Mouse (Mus musculus) heart, postnatal 36 days (tissue): ENCODE data around the gene Wfdc13. TPM values are rescaled to one million over a fixed set of nuclear protein-coding genes. Genes with fewer than 3 reads are reported as not detected.

Experiments used
- DNase-seq, 2 experiments: peaks; one replicate each; pipeline ENCODE4 v3.0.0; 2021 to 2022
- intact Hi-C: fragments of 180-260 bp; cut with DNase I; formaldehyde crosslinking; loops from one replicate; pipeline ENCODE4 v1.15.1; 2025
- total RNA-seq, 2 experiments: library from RNA; stranded (reverse); gene quantifications; 2 replicates each; pipeline ENCODE4 v1.2.3; 2021

Gene Wfdc13
- not detected for total RNA-seq

DNA sequence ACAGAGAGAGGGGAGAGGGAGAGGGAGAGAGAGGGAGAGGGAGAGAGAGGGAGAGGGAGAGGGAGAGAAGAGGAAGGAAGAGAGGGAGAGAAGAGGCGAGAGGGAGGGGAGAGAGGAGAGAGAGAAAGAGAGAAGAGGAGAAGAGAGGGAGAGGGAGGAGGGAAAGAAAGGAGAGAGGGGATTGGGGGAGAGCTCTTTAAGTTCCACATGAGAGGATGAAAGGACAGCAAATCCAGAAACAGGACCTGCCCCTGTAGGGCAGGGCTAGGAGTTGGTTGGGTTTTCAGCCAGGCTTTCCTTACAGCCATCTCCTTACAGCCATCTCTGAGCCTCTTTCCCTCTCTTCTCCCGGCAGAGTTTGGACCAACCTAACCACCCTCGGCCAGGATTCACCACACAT, at the start of gene Wfdc13:
Gene Wfdc13 (plus strand): TSS at position 301 of the 400 bp plus-strand sequence.
- DNase-seq: no peak
- intact Hi-C loops: loop anchor here (5.0 kb wide), 2 partner anchors 42 to 112 kb away; no protein-coding TSS in a partner anchor

DNA sequence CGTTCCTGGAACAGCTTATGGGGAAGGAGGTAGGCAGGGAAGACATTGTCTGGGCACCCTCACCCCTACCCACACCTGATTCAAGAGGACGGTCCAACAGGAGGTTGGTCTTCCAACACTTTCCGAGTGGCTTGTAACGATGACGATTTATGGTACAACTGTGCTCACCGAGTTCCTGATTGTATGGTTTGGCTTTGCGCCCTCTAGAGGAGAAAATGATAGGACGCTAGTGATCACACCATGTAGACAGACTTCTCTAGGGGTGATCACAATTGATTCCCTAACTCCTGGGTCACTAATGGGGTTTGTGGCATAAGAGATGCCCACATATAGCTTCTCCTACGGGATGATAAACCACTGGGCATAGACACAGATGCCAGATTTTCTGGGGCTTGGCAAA, 49.6 kb upstream of the Wfdc13 start:
- intact Hi-C loops: no loop called here
- DNase-seq: no peak

DNA sequence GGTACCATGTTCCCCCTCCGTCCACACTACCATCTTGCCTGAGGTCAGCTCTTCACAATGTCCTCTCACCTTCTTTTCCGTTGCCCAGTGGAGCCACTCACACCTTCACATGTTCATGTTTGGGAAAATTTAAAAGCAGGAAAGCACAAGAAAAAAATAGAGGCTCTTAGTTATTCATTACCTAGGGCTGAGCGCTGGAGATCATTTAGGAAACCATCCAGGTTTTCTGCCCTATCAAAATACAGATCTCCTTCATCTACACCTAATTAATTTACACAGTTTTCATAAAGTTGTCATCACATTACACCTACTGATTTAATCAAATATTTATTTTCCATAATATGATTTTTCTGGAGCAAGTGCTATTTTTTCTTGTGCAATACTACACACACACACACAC, 46.2 kb upstream of the Wfdc13 start, which contains the start of gene Wfdc16:
Gene Wfdc16 (minus strand): TSS at position 101 of the 400 bp plus-strand sequence.
- no peak for DNase-seq
- intact Hi-C loops: no loop called here

DNA sequence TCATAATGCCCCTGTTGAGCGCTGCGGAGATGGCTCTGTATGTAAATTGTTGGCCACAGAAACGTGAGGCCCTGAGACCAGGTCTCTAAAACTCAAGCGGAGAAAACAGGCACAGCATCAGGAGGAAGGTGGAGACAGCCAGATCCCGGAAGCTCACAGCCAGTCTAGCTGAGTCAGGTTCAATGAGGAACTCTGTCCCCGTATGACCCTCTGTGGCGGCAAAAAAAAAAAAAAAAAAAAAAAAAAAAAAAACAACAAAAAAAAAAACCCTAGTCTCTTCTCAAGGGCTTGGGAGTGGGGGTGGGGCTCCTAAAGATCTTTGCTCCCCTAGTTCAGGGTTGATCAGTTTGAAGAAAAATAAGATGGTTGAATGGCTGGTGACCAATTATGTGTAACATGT, 43.8 kb upstream of the Wfdc13 start:
- intact Hi-C loops: no loop called here
- no peak for DNase-seq

DNA sequence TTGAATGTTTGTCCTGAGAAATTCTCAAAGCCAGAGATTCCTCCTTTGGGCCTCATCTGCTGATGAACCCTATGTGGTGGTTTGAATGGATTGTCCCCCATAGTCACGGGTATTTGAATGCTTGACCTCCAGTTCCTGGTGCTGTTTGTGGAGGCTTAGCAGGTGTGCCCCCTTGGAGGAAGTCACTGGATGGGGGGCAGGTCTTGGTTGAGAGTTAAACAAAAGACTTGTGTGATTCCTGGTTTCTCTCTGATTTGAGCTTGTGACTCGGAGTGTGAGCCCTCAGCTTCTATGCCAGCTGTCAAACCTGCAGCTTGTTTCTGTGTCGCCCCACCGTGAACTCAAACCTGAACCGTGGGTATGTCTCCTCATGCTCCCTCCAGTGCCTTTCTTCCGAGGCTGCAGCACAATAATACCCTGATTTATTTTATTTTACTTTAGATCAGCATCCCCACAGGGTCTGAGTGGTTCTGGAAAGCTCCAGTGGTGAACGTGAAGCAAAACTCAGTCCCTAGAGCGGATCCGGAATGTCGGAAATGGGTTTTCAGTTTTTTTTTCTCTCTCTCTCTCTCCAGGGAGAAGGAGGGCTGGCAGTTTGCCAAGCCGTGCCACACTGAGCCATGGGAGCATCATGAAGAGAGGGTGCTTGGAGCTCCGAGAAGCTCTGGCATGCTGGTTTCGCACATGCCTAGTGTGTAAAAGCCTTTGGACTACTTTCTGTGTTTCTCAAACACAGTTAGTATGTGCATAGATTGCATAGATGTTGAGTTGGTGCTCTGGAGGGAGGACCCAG, 42.8 kb upstream of the Wfdc13 start:
- intact Hi-C loops: no loop called here
- no peak for DNase-seq

DNA sequence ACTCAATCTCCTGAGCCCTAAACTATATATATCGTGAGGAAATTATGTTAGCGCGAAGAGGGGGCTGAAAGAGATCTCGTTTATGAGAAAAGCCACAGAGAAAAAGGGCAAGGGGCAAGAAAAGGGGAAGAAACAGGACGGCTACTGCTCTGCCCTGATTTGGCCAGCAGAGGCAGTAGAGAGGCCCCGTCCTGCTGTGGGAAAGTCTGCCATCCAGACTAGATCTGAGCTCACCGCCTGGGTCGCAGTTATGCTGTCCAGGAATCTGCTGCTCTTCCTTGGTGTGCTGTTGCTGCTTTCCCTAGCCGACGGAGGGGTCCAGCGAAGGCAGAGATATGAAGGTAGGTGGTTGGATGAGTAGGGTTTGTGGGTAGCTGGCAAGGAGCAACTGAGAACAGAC, 29.0 kb upstream of the Wfdc13 start, which contains the start of gene Wfdc10:
Gene Wfdc10 (plus strand): TSS at position 189 of the 400 bp plus-strand sequence.
- intact Hi-C loops: no loop called here
- peak; percentile 15 to 48 for DNase-seq

DNA sequence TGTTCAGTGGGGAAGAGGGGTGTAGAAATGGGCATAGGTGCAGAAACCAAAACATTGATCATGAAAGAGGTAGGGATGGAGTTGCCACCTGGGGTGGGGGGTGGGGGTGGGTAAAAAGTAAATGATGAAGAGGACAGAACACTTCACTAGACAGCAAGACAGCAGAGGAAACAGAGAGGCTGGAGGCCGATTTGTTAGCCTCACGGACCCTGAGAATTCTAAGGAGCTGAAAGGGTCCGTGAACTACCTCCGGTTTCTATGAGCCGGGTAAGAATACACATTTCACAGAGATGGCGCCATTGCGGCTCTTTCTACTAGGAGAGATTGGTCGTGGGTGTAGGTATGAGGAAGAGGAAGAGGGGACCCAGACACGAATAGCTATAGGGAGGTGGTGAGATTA, 28.4 kb upstream of the Wfdc13 start, which contains the start of gene Wfdc9:
Gene Wfdc9 (minus strand): TSS at position 101 of the 400 bp plus-strand sequence.
- DNase-seq: no peak
- intact Hi-C loops: no loop called here

DNA sequence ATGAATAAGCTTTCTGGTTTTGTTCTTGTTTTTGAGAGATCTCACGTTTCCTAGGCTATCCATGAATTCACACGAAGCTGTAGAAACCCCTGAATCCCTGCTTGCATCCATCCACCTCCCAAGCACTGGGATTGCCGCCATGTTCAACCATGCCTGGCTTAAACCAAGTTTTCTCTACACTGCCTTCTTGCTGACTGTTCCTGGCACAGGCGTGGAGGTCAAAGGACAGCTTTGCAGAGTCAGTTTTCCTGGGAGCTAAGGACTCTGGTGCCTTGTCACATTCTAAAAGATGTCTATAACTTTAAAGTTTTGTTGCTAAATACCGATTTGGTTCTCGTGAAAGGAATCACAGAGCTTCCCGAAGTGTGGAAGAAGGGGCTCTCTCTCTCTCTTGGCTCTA, 20.1 kb upstream of the Wfdc13 start:
- intact Hi-C loops: no loop called here
- no peak for DNase-seq

DNA sequence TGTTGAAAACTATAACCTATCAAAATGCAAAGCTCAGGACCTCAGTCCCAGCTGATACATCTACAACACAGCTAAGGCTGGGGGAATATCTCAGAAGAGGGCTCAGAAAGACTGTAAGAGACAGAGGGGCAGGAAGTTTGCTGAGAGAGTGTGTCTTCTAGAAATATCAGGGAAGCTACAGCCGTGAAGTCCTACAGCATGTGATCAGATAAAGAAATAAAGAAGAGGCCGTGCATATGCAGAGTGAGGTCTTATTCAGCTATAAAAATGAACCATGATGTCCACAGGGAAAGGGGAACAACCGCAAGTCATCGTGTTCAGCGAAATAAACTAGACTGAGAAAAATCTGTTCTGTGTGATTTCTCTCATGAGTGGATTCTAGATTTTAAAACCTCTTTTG, 14.6 kb upstream of the Wfdc13 start:
- DNase-seq: no peak
- intact Hi-C loops: no loop called here

DNA sequence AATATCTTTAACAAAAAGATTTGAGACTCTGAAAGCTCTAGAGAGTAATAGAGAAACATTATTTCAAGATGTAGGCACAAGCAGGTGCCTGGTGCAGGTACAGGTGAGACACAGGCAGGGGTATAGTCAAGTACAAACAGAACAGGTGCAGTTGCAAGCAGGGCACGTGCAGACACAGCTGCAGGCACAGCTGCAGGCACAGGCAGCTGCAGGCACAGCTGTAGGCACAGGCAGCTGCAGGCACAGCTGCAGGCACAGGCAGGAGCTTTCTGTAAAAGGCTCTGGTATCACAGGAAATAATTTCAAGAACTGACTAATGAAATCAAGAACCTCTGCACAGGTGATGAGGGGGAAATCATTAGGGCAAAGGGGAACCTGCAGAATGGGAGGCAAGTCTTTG, 14.0 kb upstream of the Wfdc13 start:
- intact Hi-C loops: no loop called here
- DNase-seq: no peak

DNA sequence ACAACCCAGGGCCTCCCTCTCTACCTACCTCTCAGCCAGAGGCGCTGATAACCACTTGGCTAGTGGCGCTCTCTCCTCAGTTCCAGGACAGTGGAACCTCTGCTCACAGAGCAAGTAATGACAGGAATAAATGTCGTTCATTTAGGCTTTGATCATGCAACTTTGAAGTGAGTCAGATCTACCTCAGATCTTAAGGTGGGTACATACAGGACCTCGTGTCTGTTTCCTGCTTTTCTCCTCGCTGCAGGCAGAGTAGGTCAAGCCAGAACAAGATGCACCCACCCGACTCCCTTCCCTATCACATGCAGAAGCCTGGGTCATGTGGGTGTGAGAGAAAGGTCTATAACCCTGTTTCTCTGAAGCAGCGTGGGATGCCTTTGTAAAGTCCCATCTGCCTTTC, 10.9 kb upstream of the Wfdc13 start, which contains the start of gene Wfdc11:
Gene Wfdc11 (minus strand): TSS at position 101 of the 400 bp plus-strand sequence.
- DNase-seq: no peak
- intact Hi-C loops: no loop called here

DNA sequence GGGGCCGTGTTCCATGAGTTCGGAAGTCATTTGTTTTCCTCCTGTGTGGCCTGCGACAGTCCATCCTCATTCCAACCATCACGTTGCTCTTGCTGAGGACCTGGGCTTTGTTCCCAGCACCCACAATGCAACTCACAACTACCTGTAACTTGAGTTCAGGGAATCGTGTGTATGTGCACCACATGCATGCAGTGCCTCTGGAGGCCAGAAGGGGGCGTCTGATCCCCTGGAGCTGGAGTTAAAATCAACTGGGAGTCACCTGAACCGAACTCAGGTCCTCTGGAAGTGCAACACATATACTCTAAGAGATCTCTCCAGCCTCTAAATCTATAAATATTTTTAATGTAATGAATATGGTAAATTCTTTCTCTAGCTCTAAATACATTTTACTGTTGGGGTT, 8.8 kb upstream of the Wfdc13 start:
- intact Hi-C loops: no loop called here
- DNase-seq: no peak

DNA sequence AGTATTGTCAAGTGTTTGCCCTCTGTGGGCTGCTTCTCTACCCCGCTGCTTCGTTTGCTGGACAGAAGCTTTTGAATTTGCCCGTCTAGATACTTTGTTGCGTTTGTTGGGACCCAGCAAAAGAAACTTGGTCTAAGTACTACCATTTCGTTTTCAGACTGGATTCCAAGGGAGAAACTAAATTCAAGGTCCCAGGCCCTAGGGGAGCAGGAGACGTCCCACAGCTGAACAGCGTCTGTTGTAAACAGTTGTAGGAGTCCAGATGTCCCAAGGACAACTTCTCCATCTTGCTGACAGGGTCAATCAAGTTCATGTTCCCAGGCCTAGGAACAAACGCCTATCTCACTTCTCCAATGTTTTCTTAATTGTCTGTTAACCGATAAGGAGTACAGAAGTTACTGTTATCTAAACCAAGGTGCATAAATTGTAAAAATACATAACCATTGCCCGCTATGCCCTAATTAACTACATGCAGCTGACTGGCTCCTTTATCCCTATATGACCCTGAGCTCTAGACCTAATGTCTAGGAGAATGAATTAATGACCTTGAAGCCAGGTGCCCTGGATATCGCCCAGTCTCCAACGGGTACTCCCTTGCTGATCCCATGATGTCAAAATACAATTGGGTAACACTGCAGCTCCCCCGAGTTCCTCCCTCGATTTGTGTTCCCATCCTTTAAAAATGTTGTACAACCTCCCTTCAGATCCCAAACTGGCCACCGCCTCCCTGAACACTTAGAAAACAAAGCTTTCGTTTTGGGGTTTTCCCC, 7.8 kb upstream of the Wfdc13 start:
- no peak for DNase-seq
- intact Hi-C loops: no loop called here

DNA sequence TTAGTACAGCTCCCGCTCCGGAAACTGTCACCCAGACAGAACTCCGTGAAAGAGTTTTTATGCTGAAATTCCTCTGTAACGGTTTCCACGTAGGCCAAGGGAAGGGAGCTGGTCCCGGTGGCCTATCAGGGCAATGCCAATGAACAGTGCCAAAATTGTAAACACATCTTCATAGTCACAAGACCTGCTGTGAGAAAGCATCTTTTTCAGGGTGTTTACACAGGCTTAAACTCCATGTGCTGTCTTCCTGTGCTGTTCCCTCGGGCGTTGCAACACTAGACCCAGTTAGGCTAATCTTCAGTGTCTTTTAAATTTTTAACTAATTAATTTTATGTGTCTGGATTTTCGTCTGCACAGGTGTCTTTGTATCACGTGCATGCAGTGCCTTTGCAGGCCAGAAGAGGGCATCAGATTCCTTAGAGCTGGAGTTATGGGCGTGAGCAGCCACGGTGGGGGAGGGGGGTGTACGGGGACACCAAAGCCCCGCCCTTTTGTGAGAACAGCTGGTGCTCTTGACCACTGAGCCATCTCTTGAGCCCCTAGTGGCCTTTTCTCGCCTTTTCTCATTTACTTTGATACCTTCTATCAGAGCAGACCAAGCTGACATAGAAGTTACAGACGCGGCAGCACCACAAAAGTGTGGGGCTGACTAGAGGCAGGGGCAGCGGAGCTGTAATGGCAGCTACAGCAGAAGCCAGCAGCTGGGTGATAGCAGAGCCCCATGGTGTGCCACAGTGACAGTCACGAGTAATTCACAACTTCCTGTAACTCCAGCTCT, 5.9 kb upstream of the Wfdc13 start:
- DNase-seq: peak; percentile 39 to 63
- intact Hi-C loops: no loop called here

DNA sequence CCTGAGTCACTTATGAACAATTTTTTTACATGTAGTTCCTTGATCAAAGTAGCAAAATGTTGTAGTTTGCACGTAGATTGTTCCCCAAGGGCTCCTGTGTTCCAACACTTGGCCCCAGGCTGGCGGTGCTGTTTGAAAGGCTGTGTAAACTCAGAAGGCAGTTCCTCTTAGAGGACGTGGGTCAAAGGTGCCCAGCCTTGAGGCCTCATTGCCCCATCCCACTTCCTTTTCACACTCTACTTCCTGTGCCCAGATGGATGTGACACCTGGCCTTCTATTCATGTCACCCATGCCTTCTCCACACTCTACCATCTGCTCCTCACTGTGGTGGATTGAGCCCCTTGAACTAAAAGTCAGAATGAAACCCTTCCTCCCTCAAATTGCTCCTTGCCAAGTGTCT, 5.0 kb upstream of the Wfdc13 start:
- intact Hi-C loops: loop anchor here (5.0 kb wide), 2 partner anchors 47 to 117 kb away; no protein-coding TSS in a partner anchor

DNA sequence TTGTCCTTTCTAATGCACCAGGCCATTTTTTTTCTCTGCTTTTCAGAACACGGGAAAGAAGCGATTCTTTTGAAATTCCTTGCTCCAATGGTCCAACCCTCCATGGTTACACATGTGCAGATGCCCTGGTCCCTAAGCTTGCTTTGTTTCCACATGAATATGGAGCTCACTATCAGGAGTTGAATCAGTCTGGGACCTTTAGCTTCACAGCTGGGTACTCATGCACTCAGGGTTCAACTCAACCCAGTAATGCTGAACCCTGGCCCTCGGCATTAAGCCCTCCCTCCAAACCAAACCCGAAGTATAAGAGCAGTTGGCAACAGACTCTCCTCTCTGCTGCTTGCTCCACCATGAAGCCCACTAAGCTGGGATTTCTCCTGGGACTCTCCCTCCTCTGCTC, 13.3 kb downstream of the Wfdc13 start, which contains the start of gene Spint4:
Gene Spint4 (plus strand): TSS at position 301 of the 400 bp plus-strand sequence.
- no peak for DNase-seq
- intact Hi-C loops: no loop called here

More for the DNA sequence above, 5.0 kb upstream of the Wfdc13 start:
- no peak for DNase-seq

DNA sequence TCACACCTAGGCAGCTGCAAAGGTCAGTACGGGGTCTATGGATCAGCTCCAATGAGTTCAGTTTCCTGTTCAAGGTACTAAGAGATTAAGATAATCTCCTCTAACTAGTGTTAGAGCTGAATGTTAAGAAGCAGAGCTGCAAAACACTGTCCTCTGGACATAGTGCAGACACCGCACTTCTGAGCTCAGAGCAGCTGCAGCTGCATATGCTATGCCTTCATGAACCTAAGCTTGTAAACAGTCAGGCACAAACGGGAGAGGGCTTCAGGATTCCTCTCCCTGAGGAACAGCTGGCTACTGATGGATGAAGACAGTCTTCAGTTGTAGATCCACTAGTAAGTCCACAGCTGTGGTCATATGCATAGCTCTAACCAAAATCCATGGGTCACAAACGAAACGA, 16.1 kb downstream of the Wfdc13 start:
- no peak for DNase-seq
- intact Hi-C loops: no loop called here

DNA sequence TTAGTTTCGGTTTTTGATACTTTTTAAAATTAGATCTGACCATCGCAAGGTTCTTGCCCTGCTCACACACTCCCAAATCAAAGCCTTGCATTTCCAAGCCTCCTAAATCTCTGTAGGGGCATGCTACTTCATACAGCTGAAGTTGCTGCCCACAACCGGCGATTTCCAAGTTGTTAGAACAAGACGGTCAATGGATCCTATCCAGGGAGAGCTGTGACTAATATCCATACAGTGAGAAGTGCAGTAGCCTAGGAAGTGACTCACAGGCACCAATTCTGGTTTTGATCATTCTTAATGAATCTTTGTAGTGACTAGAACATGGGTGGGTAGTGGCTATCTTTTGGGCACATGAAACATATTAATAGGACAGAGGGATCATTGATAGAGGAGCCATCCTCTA, 16.9 kb downstream of the Wfdc13 start:
- intact Hi-C loops: no loop called here
- DNase-seq: no peak

DNA sequence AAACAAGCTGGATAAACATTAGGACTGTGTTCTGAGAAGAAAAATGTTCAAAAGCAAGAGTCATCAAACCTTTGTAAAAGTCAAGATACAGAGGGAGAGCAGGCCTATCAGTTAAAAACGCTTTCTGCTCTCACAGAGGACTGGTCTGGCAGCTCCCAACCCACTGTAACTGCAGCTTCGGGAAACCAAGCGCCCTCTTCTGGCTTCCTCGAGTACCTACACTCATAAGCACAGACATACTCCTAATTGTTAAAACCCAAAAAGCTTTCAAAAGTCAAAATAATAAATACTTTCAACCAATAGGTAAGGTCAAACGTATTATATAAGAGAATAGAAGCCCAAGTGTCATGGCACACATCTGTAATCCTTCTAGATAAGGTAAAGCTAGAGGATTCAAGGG, 19.3 kb downstream of the Wfdc13 start:
- DNase-seq: no peak
- intact Hi-C loops: no loop called here

DNA sequence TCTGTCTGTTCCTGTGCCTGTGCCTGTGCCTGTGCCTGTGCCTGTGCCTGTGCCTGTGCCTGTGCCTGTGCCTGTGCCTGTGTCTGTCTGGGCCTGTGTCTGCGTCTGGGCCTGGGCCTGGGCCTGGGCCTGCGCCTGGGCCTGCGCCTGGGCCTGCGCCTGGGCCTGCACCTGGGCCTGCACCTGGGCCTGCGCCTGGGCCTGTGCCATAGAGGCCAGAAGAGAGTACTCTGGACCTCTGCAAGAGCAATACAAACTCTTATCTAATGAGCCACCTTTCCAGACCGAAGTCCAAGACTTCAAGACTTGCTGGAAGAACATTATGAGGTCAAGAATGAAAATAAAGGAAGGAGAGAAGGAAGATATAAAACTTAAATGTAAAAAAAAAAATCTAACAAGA, 20.4 kb downstream of the Wfdc13 start:
- DNase-seq: no peak
- intact Hi-C loops: no loop called here

DNA sequence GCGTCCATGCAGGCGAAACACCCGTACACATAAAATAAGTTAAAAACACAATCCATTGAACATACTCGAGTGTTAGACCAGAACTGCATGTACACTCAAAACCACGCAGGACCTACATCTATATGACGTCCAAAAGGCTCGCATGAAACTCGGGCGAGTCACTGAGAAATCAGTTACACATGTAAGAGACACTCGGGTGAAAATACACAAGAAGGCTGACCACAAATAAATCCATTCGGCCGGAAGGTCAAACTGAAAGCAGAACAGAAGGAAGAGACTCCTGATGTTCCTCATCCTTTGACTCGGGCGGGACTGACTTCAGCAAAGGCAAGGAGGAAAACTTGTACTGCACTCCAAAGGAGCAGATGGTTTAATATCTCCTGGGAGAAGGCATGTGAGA, 21.1 kb downstream of the Wfdc13 start:
- intact Hi-C loops: no loop called here
- DNase-seq: no peak
